23 mouse cellular contexts compared by ENCODE assay signal in the genomic region with DNA sequence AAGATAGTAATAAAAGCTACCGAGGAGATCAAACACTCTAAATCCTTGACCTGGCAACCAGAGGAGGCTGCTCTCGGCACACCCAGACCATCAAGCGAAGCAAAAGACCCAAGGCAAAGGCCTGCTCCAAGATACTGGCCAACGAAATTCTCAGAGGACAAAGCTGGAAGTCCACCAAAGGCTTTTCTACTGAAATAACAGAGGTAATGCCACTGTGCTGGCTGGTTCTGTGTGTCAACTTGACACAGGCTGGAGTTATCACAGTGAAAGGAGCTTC. TPM values are rescaled to one million over a fixed set of nuclear protein-coding genes. Genes with fewer than 3 reads are reported as not detected.
DNase-seq lines count a peak whose midpoint lies in the region; TF ChIP-seq lines count a peak whose summit lies in the region.
"Had no signal": no experiment of that assay in that cellular context is flagged by ENCODE, and none has a peak within 500 bp of the region (broad histone marks: within the 10 kb centered on the region; RNA-seq: fewer than 3 reads in every experiment).

No protein-coding gene starts in this region.

- in situ Hi-C loops in CH12.LX (cut with MboI; ENCODE audit: low pct_ligation_motif_present, low pct_unique_long_range_greater_than_20kb, low sequenced_read_pairs), result no loop called here

- TF ChIP-seq POLR2A in CH12.LX (IDR thresholded peaks at IDR 0.05; ENCODE audit: low read depth, low read length), result no peak

- dilution Hi-C loops in CH12.LX (cut with MboI; ENCODE audit: extremely low pct_ligation_motif_present, extremely low pct_unique_long_range_greater_than_20kb, low sequenced_read_pairs), result no loop called here

- no peak overlapping the region for H3K4me2 ChIP-seq in CH12.LX (ENCODE audit: insufficient read depth, low read depth, poor library complexity, severe bottlenecking)
- H3K4me2 ChIP-seq: embryonic facial prominence, embryonic 12.5 days; embryonic facial prominence, embryonic 15.5 days; forebrain, embryonic 12.5 days; forebrain, embryonic 15.5 days; heart, embryonic 13.5 days; hindbrain, embryonic 14.5 days had no signal

- no peak for TF ChIP-seq EP300 in CH12.LX (IDR thresholded peaks at IDR 0.05; ENCODE audit: low read length)

- H3K36me3 ChIP-seq in CH12.LX (replicated peaks in 1 of 2; ENCODE audit: control insufficient read depth in 1 of 2, insufficient read depth in 1 of 2, low read length in 1 of 2), result peaks cover 47 to 83% of the 10 kb centered on the region in 2 experiments
- H3K36me3 ChIP-seq in macrophage (ENCODE audit: inconsistent target), result no peaks in the 10 kb centered on the region
- H3K36me3 ChIP-seq: embryonic facial prominence, embryonic 12.5 days; forebrain, embryonic 15.5 days had no signal

- no peak for TF ChIP-seq RAD21 in CH12.LX (IDR thresholded peaks at IDR 0.05; ENCODE audit: low read depth, low read length)

- peaks cover 5 to 35% of the 10 kb centered on the region in 2 experiments for H3K4me1 ChIP-seq in CH12.LX (ENCODE audit: control insufficient read depth in 1 of 2, insufficient read depth in 2 of 2)
- H3K4me1 ChIP-seq: embryonic facial prominence, embryonic 12.5 days; forebrain, embryonic 12.5 days; forebrain, embryonic 15.5 days; heart, embryonic 10.5 days had no signal

- H3K79me2 ChIP-seq in CH12.LX (replicated peaks; ENCODE audit: control insufficient read depth, extremely low read depth, insufficient read depth, poor library complexity, severe bottlenecking) (peaks cover 96% of the 10 kb centered on the region), macrophage (ENCODE audit: inconsistent target) (peaks cover 50% of the 10 kb centered on the region)

- H3K9me3 ChIP-seq in CH12.LX (replicated peaks; ENCODE audit: low read length), result peaks cover 23% of the 10 kb centered on the region
- H3K9me3 ChIP-seq: embryonic facial prominence, embryonic 15.5 days; forebrain, embryonic 15.5 days had no signal

- DNase-seq in adrenal gland, postnatal 10 days, result peak; percentile 70
- DNase-seq in adrenal gland, adult 18-20 months (ENCODE audit: low spot score in 2 of 2), result no peak
- no peak for DNase-seq in CH12.LX (ENCODE audit: extremely low read depth)
- peak; percentile 31 for DNase-seq in adipocyte (ENCODE audit: low spot score)
- no peak for DNase-seq in B cell, adult 2 months
- no peak for DNase-seq in right cerebral cortex, postnatal 25 days
- DNase-seq: cerebellum, adult 11-12 months; cerebellum, adult 8-10 months; cerebellum, postnatal 14 days; gastrocnemius, postnatal 36 days; heart, adult 2 months; heart, postnatal 14 days; heart, postnatal 4 days had no signal

- no peaks in the 10 kb centered on the region for H3K27me3 ChIP-seq in CH12.LX (replicated peaks)
- H3K27me3 ChIP-seq: embryonic facial prominence, embryonic 12.5 days; embryonic facial prominence, embryonic 15.5 days; forebrain, embryonic 12.5 days; forebrain, embryonic 15.5 days; heart, embryonic 13.5 days; Patski had no signal

- no peak for TF ChIP-seq CTCF in CH12.LX (conservative IDR thresholded peaks at IDR 0.05 in 1 of 2, IDR thresholded peaks at IDR 0.05 in 1 of 2; ENCODE audit: low read depth in 2 of 2, low read length in 2 of 2)

- H3K27ac ChIP-seq in CH12.LX (ENCODE audit: insufficient read depth, low read depth) (peak overlapping the region; percentile 47), macrophage (peak overlapping the region; percentile 7; the same call in 1 of the 2 replicates)
- H3K27ac ChIP-seq: embryonic facial prominence, embryonic 12.5 days; embryonic facial prominence, embryonic 15.5 days; forebrain, embryonic 12.5 days; forebrain, embryonic 15.5 days; heart, adult 2 months; heart, embryonic 10.5 days; heart, embryonic 13.5 days; hindbrain, embryonic 14.5 days; hindbrain, postnatal 0 days had no signal

- H3K9ac ChIP-seq in CH12.LX (ENCODE audit: insufficient read depth, low read depth), result no peak overlapping the region
- H3K9ac ChIP-seq: embryonic facial prominence, embryonic 12.5 days; embryonic facial prominence, embryonic 15.5 days; forebrain, embryonic 12.5 days; forebrain, embryonic 15.5 days; heart, embryonic 13.5 days; hindbrain, embryonic 14.5 days had no signal

- H3K4me3 ChIP-seq in CH12.LX (replicated peaks in 1 of 3; ENCODE audit: low read depth in 2 of 3, low read length in 2 of 3, poor library complexity in 1 of 3) (no peak overlapping the region), macrophage (ENCODE audit: inconsistent target) (no peak overlapping the region)
- H3K4me3 ChIP-seq: embryonic facial prominence, embryonic 12.5 days; embryonic facial prominence, embryonic 15.5 days; forebrain, embryonic 12.5 days; forebrain, embryonic 15.5 days; heart, adult 2 months; heart, embryonic 10.5 days; heart, embryonic 13.5 days had no signal

- 81% methylated on average over 4 of the region's 4 CpGs for WGBS in macrophage (ENCODE audit: missing documents)

TF ChIP-seq in CH12.LX, 34 proteins besides CTCF, POLR2A, EP300 and RAD21:
- TF ChIP-seq MAFK (IDR thresholded peaks at IDR 0.05; ENCODE audit: insufficient replicate concordance, low read length) (no peak), JUN (IDR thresholded peaks at IDR 0.05; ENCODE audit: insufficient read depth, low read depth, low read length) (no peak), IRF4 (IDR thresholded peaks at IDR 0.05; ENCODE audit: low read depth, low read length) (no peak), MXI1 (IDR thresholded peaks at IDR 0.05; ENCODE audit: low read depth, low read length) (no peak), TBP (conservative IDR thresholded peaks at IDR 0.05; ENCODE audit: low read depth, low read length) (no peak), USF1 (IDR thresholded peaks at IDR 0.05; ENCODE audit: low read depth, low read length) (no peak), ZMIZ1 (IDR thresholded peaks at IDR 0.05; ENCODE audit: low read depth, low read length) (no peak)

RNA-seq across cellular contexts. Expression of gene Slc7a1, which starts 21.5 kb away (rescaled TPM):
- total RNA-seq in adrenal gland, postnatal 10 days (2021), result 10 to 100 TPM; 53.0 to 60.6 TPM
- total RNA-seq in adrenal gland, adult 18-20 months (2021), result 10 to 100 TPM; 87.0 to 94.9 TPM
- total RNA-seq in CH12.LX (2012; rRNA removed) (53.9 and 69.5 TPM in 2 replicates), CH12.LX (2014; rRNA removed) (12.2 and 20.5 TPM in 2 replicates)
- polyA plus RNA-seq in CH12.LX (2012; ENCODE audit: insufficient read length, low read depth) (64.1 and 78.3 TPM in 2 replicates), macrophage (2018) (1.9 to 13.2 TPM (median 4.3 TPM) in 3 replicates)
- total RNA-seq in macrophage (2018; cell fraction: chromatin; rRNA removed), result 10 to 100 TPM in 24 of 26 experiments, 1 to 10 TPM in 2; 5.0 to 60.2 (median 21.2) TPM
- total RNA-seq in macrophage (2018; cell fraction: cytosol; rRNA removed), result 10 to 100 TPM in 14 of 26 experiments, 1 to 10 TPM in 12; 5.3 to 28.9 (median 11.9) TPM
- total RNA-seq in macrophage (2018; cell fraction: nucleus; rRNA removed), result 10 to 100 TPM; 10.2 to 73.2 (median 31.5) TPM

Comparison
In these comparisons a context has a peak if more than half of its experiments do, and no peak if none do; other contexts are left out.
1. DNase-seq: peak in adrenal gland, postnatal 10 days (single experiment) and adipocyte (single experiment); none in adrenal gland, adult 18-20 months (0 of 2), CH12.LX (single experiment), B cell, adult 2 months (0 of 2) and right cerebral cortex, postnatal 25 days (single experiment).